Mouse (Mus musculus): ENCODE results near the gene Cfap44. TPM values are rescaled to one million over a fixed set of nuclear protein-coding genes. Genes with fewer than 3 reads are reported as not detected.

The Cfap44 gene
- polyA plus RNA-seq, 1 experiment from 2014 or later = 2.1 TPM

DNA sequence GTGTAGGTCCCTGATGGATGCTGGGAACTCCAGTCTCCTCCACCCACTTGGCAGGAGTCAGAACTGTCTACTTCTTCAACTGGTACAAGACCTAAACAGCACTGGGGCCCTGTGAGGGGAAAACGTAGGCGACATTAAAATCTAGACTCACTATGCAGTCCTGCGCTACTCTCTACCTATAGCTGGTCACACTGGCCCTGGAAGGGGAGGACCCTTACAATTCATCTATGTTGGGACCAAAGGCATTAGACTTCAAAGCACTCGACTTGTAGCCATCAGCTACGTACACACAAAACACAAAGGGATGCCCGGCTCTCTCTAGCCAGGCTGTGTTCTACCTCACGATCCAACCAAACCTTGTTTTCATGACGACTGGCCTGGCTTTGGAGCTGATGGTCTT lies 91.1 kb downstream of the Cfap44 start:
- no peak for ATAC-seq
- peaks cover 58% of the 10 kb centered on the region for H3K36me3 ChIP-seq (ENCODE audit: poor library complexity, severe bottlenecking)
- H3K4me2 ChIP-seq = no peak overlapping the region
- H3K27me3 ChIP-seq = no peaks in the 10 kb centered on the region
- H3K9ac ChIP-seq = no peak overlapping the region
- peak overlapping the region; percentile 33; the same call in 1 of the 2 replicates for H3K27ac ChIP-seq
- 70% methylated on average over 8 of the region's 8 CpGs for WGBS
- H3K4me3 ChIP-seq = no peak overlapping the region
- peaks cover 31% of the 10 kb centered on the region for H3K4me1 ChIP-seq
- H3K9me3 ChIP-seq (replicated peaks) = no peaks in the 10 kb centered on the region

DNA sequence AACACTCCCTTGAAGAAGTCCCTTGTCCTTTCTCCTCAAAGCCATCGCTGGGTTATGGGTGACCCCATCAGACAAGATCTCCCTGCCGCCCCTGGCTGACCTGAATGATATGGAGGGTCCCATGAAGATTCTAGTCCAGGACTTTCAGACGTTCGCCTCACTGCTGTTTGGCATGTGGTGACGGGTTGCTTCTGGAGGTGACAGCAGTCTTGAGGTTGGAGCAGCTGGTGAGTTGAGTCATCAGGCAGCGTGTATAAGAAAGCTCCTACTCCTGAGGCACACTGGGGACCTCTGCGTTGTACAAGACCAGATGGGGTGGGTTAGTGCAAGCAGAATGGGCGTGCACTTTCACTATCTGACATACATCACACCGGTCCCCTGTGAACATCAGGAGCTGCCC lies 92.0 kb downstream of the Cfap44 start:
- no peaks in the 10 kb centered on the region for H3K9me3 ChIP-seq (replicated peaks)
- no peak overlapping the region for H3K4me2 ChIP-seq
- no peak overlapping the region for H3K9ac ChIP-seq
- H3K27ac ChIP-seq = peak overlapping the region; percentile 33
- H3K4me3 ChIP-seq = no peak overlapping the region
- no peaks in the 10 kb centered on the region for H3K27me3 ChIP-seq
- ATAC-seq = peak; percentile 19; the same call in 1 of the 2 replicates
- peaks cover 67% of the 10 kb centered on the region for H3K36me3 ChIP-seq (ENCODE audit: poor library complexity, severe bottlenecking)
- peaks cover 26% of the 10 kb centered on the region for H3K4me1 ChIP-seq
- 79% methylated on average over 9 of the region's 9 CpGs for WGBS

DNA sequence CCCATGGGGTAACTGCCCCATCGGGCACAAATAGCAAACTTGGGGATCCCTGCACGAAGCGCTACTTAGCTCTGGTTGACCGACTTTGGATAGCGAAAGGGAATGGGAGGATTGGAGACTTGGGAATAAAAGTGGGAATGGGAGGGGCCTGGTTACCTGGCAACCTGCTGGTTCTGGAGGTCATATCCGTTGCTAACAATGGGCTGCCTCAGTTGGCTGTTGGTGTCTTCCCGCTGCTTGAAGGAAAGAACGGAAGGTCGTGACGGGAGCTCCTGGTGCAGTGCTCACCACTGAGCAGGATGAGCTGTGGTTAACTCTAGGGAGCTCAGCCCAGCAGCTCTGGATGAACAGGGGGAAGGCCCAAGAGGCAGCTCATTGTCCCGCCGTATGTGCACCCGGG lies 92.6 kb downstream of the Cfap44 start:
- peak overlapping the region; percentile 33 for H3K27ac ChIP-seq
- H3K4me3 ChIP-seq = no peak overlapping the region
- H3K27me3 ChIP-seq = no peaks in the 10 kb centered on the region
- H3K36me3 ChIP-seq (ENCODE audit: poor library complexity, severe bottlenecking) = peaks cover 73% of the 10 kb centered on the region
- no peak for ATAC-seq
- WGBS = 68% methylated on average over 13 of the region's 13 CpGs
- no peaks in the 10 kb centered on the region for H3K9me3 ChIP-seq (replicated peaks)
- 0 out of 2 replicates have a peak overlapping the region, but pooled peaks have one; percentile 10 for H3K9ac ChIP-seq
- H3K4me1 ChIP-seq = peaks cover 21% of the 10 kb centered on the region
- no peak overlapping the region for H3K4me2 ChIP-seq

DNA sequence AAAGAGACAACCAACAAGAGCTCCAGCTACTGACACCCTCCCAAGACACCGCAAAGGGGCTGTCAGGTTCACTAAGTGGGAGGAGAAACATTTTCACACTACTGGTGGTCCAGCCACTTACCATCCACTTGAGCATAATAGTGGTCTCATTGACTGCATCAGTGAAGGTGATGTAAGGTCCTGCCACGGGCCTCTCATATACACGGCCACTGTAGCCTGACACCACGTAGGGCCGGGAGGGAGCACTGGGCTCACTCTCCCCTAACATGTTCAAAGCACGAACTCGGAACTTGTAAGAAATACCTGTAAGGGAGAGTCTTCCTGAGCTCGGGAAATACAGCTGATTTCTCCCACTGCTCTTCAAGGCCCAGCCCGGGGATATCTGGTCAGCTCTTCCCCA lies 96.5 kb downstream of the Cfap44 start:
- no peaks in the 10 kb centered on the region for H3K9me3 ChIP-seq (replicated peaks)
- no peaks in the 10 kb centered on the region for H3K27me3 ChIP-seq
- H3K36me3 ChIP-seq (ENCODE audit: poor library complexity, severe bottlenecking) = peaks cover 81% of the 10 kb centered on the region
- no peak overlapping the region for H3K27ac ChIP-seq
- H3K9ac ChIP-seq = no peak overlapping the region
- H3K4me1 ChIP-seq = peaks cover 49% of the 10 kb centered on the region
- WGBS = 91% methylated on average over 9 of the region's 9 CpGs
- no peak overlapping the region for H3K4me3 ChIP-seq
- ATAC-seq = no peak
- H3K4me2 ChIP-seq = no peak overlapping the region

DNA sequence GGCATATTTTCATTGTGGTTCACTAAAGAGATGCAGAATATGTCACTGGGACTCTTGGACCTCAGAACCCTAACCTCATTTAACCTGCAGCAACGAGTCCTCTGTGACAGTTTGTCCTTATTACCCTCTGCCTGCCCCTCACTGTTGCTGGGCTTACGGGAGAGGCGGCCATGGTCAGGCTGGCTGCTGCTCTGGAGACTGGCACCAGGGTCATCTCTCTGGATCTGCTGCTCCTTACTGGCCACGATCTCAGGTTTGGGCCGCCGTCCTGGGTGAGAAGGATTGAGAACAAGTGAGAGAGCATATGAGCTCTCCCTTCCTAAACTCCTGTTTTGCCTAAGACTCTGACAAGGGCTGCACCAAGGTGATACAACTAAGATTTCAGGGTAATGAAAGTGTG lies 97.6 kb downstream of the Cfap44 start:
- Histone ChIP-seq H3K9ac (no peak overlapping the region), H3K9me3 (replicated peaks) (no peaks in the 10 kb centered on the region), H3K4me3 (no peak overlapping the region), H3K4me1 (peaks cover 41% of the 10 kb centered on the region), H3K4me2 (no peak overlapping the region), H3K27me3 (no peaks in the 10 kb centered on the region), H3K27ac (no peak overlapping the region), H3K36me3 (ENCODE audit: poor library complexity, severe bottlenecking) (peaks cover 82% of the 10 kb centered on the region)
- no peak for ATAC-seq
- WGBS = 95% methylated on average over 6 of the region's 6 CpGs

DNA sequence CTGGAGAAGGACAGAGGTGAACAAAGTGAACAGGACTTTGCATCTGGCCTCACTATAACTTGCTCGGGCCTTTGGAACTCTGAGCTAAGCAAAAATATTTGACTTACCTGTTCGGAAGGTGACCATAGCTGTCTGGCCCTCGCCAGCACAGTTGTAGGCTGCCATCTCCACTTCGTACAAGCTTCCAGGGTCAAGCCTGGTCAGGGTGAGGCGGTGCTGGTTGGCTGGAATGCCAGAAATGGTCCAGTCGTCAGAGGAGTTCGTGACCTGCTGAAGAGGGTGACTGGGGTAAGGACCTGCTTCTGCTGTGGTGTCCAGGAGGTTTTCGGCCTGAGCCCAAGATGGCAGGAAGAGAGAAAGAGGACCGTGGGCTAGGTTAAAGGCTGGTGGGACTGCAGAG lies 98.1 kb downstream of the Cfap44 start:
- Histone ChIP-seq H3K4me3 (no peak overlapping the region), H3K9me3 (replicated peaks) (no peaks in the 10 kb centered on the region), H3K36me3 (ENCODE audit: poor library complexity, severe bottlenecking) (peaks cover 82% of the 10 kb centered on the region), H3K27me3 (no peaks in the 10 kb centered on the region), H3K4me1 (peaks cover 39% of the 10 kb centered on the region), H3K9ac (no peak overlapping the region), H3K27ac (peak overlapping the region; percentile 86), H3K4me2 (no peak overlapping the region)
- no peak for ATAC-seq
- 88% methylated on average over 9 of the region's 9 CpGs for WGBS

DNA sequence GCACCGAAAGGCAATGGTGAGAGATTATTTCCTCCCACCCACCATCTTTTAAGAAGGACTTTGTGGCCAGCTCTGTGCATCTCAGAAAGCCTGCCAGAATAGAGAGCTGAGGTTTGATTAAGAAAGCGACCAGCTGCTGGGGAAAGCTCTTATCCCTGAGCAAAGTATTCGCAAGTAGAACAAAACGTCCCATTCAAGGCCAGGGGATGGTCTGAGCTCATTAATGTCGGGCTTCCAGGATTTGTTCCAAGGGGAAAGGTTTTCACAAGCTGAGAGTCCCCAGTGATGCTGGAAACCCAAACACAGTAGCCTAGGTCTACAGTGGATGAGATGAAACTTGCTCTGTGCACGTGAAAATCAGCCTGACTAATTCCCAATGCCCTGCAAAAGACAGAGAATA lies 99.3 kb downstream of the Cfap44 start:
- peaks cover 4% of the 10 kb centered on the region for H3K9me3 ChIP-seq (replicated peaks)
- no peak overlapping the region for H3K9ac ChIP-seq
- ATAC-seq = peak; percentile 44
- no peak overlapping the region for H3K4me3 ChIP-seq
- H3K27ac ChIP-seq = peak overlapping the region; percentile 86
- H3K4me2 ChIP-seq = peak overlapping the region; percentile 12
- no peaks in the 10 kb centered on the region for H3K27me3 ChIP-seq
- 5% methylated on average over 6 of the region's 6 CpGs for WGBS
- peaks cover 39% of the 10 kb centered on the region for H3K4me1 ChIP-seq
- H3K36me3 ChIP-seq (ENCODE audit: poor library complexity, severe bottlenecking) = peaks cover 82% of the 10 kb centered on the region

DNA sequence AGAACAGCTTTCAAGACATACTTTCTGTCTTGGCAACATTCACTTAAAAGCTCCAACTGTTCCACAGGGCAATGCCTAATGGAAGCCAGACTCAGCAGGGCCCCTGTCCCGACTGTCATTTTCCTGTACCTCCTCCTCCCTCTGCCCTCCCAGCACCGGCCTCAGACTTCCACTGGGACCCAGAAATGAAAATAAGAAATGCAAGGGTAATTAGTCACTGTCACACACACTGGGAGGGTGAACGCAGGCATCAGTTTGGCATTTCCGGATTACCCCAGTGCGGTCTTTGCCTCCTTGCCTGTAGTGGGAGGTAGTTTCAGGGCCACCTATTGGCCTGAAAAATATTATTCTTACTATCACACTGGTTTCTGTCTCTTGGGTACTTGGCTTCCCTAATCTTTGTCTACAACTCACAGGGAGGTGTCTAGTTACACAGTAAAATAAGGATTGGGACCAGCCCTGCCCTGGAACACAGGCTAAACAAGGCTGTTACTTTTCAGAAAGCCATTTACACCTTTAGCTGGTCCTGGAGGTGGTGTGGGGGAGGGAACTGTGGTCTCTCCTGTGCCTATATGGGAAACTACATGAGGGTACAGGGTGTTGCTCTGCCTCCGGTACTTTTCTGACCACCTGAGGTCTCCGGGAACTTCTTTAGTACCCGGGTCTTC lies 100.0 kb downstream of the Cfap44 start:
- peak; percentile 66 for ATAC-seq
- no peaks in the 10 kb centered on the region for H3K27me3 ChIP-seq
- peaks cover 39% of the 10 kb centered on the region for H3K4me1 ChIP-seq
- no peak overlapping the region for H3K4me3 ChIP-seq
- WGBS = 37% methylated on average over 8 of the region's 8 CpGs
- peaks cover 82% of the 10 kb centered on the region for H3K36me3 ChIP-seq (ENCODE audit: poor library complexity, severe bottlenecking)
- H3K4me2 ChIP-seq = peak overlapping the region; percentile 12; the same call in 1 of the 2 replicates
- H3K9me3 ChIP-seq (replicated peaks) = peaks cover 5% of the 10 kb centered on the region
- H3K9ac ChIP-seq = no peak overlapping the region; the same call in 1 of the 2 replicates
- peak overlapping the region; percentile 86 for H3K27ac ChIP-seq

DNA sequence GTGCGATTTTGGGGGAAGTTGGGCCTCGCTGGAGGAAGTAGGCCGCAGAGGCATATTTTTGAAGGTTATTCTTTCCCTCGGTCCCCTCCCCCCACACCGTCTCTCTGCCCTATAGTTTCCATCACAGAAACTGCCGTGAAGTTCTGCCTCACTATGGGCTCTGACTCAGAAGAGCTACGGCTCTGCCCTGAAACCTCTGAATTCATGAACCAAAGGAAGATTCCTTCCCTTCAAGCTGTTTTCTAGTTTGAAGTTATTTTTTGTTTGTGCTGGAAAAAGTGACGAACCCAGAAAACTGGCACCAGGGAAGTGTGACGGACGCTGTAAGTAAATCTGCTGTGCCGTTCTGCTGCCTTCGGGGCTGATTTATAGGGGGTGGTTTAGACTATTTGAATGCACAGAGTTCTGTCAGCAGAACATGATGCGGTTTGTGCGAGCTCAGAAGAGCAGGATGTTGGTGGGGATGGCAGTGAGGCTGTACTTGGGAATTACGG lies 102.4 kb downstream of the Cfap44 start:
- no peak overlapping the region for H3K4me2 ChIP-seq
- H3K4me1 ChIP-seq = peaks cover 39% of the 10 kb centered on the region
- H3K27ac ChIP-seq = peak overlapping the region; percentile 86; the same call in 1 of the 2 replicates
- H3K9ac ChIP-seq = no peak overlapping the region
- peaks cover 5% of the 10 kb centered on the region for H3K9me3 ChIP-seq (replicated peaks)
- peaks cover 83% of the 10 kb centered on the region for H3K36me3 ChIP-seq (ENCODE audit: poor library complexity, severe bottlenecking)
- WGBS = 82% methylated on average over 15 of the region's 15 CpGs
- no peak overlapping the region for H3K4me3 ChIP-seq
- no peaks in the 10 kb centered on the region for H3K27me3 ChIP-seq
- no peak for ATAC-seq

DNA sequence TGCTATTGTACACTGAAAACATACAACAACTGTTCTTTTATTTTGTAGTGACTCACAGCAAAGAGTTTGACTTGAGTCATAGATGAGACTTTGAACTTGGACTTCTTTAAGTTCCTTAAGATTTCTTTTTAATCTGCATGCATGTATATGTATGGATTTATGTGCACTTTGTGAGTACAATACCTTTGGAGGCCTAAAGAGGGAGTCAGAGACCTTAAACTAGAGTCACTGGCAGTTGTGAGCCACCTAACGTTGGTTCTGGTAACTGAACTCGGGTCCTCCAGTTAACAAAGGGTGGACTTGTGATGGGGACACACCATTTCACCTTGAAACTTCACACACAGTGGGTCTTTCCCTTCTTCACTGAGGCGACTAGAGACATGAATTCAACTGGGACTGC lies 103.9 kb downstream of the Cfap44 start:
- ATAC-seq = no peak
- WGBS = 96% methylated on average over 3 of the region's 3 CpGs
- Histone ChIP-seq H3K4me1 (peaks cover 32% of the 10 kb centered on the region), H3K4me2 (no peak overlapping the region), H3K27me3 (no peaks in the 10 kb centered on the region), H3K4me3 (no peak overlapping the region), H3K9ac (no peak overlapping the region), H3K9me3 (replicated peaks) (peaks cover 5% of the 10 kb centered on the region), H3K27ac (no peak overlapping the region), H3K36me3 (ENCODE audit: poor library complexity, severe bottlenecking) (peaks cover 82% of the 10 kb centered on the region)

DNA sequence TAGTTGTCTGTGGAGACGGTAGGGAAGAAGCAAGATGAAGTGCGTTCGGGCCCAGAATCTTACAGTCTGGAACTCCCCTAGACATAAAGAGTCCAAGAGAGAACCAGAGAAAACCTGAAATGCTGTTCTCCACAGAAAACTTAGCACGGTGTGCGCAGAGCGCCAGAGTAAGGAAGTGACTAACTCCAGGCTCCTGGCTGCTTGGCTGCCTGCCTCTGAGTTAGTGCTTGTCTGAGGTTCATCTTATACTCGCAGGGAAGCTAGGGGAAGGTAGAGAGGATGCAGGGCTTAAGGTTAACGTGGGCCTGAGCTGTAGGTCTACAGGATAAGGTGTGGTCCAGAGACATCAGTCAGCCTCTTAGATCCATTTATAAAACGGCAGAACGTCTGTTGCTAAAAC lies 107.2 kb downstream of the Cfap44 start:
- 0 out of 2 replicates have a peak, but pooled peaks cover 3% of the 10 kb centered on the region for H3K4me1 ChIP-seq
- H3K27ac ChIP-seq = no peak overlapping the region
- H3K9me3 ChIP-seq (replicated peaks) = peaks cover 16% of the 10 kb centered on the region
- H3K9ac ChIP-seq = no peak overlapping the region
- ATAC-seq = no peak
- peaks cover 94% of the 10 kb centered on the region for H3K36me3 ChIP-seq (ENCODE audit: poor library complexity, severe bottlenecking)
- no peak overlapping the region for H3K4me2 ChIP-seq
- 92% methylated on average over 10 of the region's 10 CpGs for WGBS
- no peak overlapping the region for H3K4me3 ChIP-seq
- H3K27me3 ChIP-seq = no peaks in the 10 kb centered on the region

DNA sequence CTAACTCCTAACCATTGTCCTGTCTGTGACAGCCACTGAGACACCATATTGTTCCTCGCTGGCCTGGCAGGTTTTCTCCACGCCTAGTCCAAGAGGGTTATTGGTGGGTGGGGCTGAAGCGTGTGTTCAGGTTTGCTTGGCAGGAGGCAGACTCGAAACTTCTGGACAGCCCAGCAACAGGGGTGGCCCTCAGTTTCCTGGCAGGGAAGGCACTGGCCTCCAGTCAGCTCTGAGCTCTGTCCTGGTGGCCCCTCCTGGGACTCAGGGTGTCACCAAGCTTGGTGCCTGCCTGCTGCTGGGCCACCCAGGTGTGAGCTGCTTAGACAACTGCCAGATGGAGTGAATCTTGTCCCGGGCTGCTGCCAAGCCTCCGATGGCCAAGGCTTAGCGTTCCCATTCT lies 107.7 kb downstream of the Cfap44 start:
- Histone ChIP-seq H3K27me3 (no peaks in the 10 kb centered on the region), H3K9me3 (replicated peaks) (peaks cover 16% of the 10 kb centered on the region), H3K4me2 (no peak overlapping the region), H3K9ac (no peak overlapping the region), H3K36me3 (ENCODE audit: poor library complexity, severe bottlenecking) (peaks cover 88% of the 10 kb centered on the region), H3K4me1 (peaks cover 8% of the 10 kb centered on the region), H3K4me3 (no peak overlapping the region), H3K27ac (no peak overlapping the region)
- peak; percentile 31; the same call in 1 of the 2 replicates for ATAC-seq
- 84% methylated on average over 7 of the region's 7 CpGs for WGBS
